Mouse (Mus musculus) G1E (cell line): Measurements from ENCODE around the gene Smc1b. TPM values are rescaled to one million over a fixed set of nuclear protein-coding genes. Genes with fewer than 3 reads are reported as not detected.
"Not testable (repeated sequence)": the region's sequence is repeated elsewhere in the genome, so short reads cannot be mapped to it uniquely, and the experiment has no call there.

ENCODE experiments used
- ATAC-seq: 2 replicates; pipeline ENCODE4 v1.8.0; 2016; ENCODE audit warnings: mild to moderate bottlenecking; ENCODE audit not compliant: insufficient number of reproducible peaks, poor library complexity, low FRiP score, severe bottlenecking; ENCODE audit errors: extremely low read depth
- DNase-seq: peaks from one replicate; pipeline ENCODE4 v3.0.0; 2012; ENCODE audit warnings: low spot score
- H3K27me3 ChIP-seq: 2 replicates; pipeline ENCODE4 v1.6.1; 2012; ENCODE audit warnings: mild to moderate bottlenecking, low read length, inconsistent platforms; ENCODE audit not compliant: insufficient read depth
- H3K36me3 ChIP-seq: replicated peaks from 2 replicates; pipeline ENCODE3; 2012; ENCODE audit warnings: mild to moderate bottlenecking, inconsistent platforms
- H3K4me1 ChIP-seq: 2 replicates; pipeline ENCODE4 v1.6.1; 2012; ENCODE audit warnings: low read depth, low read length, inconsistent platforms, mixed read lengths; ENCODE audit not compliant: insufficient read depth
- H3K4me3 ChIP-seq: 2 replicates; pipeline ENCODE4 v1.5.1; 2012; ENCODE audit warnings: low read depth, mild to moderate bottlenecking, inconsistent platforms, low read length, moderate library complexity, mixed read lengths
- H3K9me3 ChIP-seq: replicated peaks from 2 replicates; pipeline ENCODE4 v1.6.1; 2012; ENCODE audit warnings: inconsistent platforms
- CTCF ChIP-seq: IDR thresholded peaks from 2 replicates; pipeline ENCODE4 v1.5.1; 2012; ENCODE audit warnings: low read depth, low read length, inconsistent platforms, mixed read lengths
- GATA1 ChIP-seq: IDR thresholded peaks from 2 replicates; pipeline ENCODE4 v1.6.1; 2012; ENCODE audit warnings: borderline replicate concordance, low read length, inconsistent platforms, mixed read lengths
- GATA2 ChIP-seq: IDR thresholded peaks from 2 replicates; pipeline ENCODE4 v1.6.1; 2012; ENCODE audit warnings: low read depth, low read length, inconsistent platforms, borderline replicate concordance
- POLR2AphosphoS5 ChIP-seq: IDR thresholded peaks from 2 replicates; pipeline ENCODE4 v1.6.1; 2012; ENCODE audit warnings: low read depth, low read length, inconsistent platforms; ENCODE audit not compliant: insufficient replicate concordance
- TAL1 ChIP-seq: conservative IDR thresholded peaks from 2 replicates; pipeline ENCODE4 v1.6.1; 2012; ENCODE audit warnings: low read depth, low read length, inconsistent platforms, mixed read lengths
- polyA plus RNA-seq: library from polyadenylated mRNA; stranded (reverse); fragments of >175 nt; gene quantifications from 2 replicates; pipeline ENCODE4 v1.2.3, GENCODE M21; 2012
- total RNA-seq, 2 experiments: library from RNA; stranded (forward) in 1 of 2; stranded (reverse) in 1 of 2; fragments of 200-1000 nt in 1 of 2; fragments of >200 nt in 1 of 2; fragmentation: Nextera tagmentation in 1 of 2; gene quantifications; 2 replicates each; pipeline ENCODE4 v1.2.3; 2014 to 2017

The Smc1b gene
- total and polyA plus RNA-seq, 3 experiments: 0.05 TPM; not detected in 2

- peaks cover 11% of the 10 kb centered on the region for H3K4me1 ChIP-seq
- ATAC-seq: no peak
These were observed 88.6 kb downstream of the Smc1b start for GRCm38 (mm10) chr15:85043116-85043515.

DNA sequence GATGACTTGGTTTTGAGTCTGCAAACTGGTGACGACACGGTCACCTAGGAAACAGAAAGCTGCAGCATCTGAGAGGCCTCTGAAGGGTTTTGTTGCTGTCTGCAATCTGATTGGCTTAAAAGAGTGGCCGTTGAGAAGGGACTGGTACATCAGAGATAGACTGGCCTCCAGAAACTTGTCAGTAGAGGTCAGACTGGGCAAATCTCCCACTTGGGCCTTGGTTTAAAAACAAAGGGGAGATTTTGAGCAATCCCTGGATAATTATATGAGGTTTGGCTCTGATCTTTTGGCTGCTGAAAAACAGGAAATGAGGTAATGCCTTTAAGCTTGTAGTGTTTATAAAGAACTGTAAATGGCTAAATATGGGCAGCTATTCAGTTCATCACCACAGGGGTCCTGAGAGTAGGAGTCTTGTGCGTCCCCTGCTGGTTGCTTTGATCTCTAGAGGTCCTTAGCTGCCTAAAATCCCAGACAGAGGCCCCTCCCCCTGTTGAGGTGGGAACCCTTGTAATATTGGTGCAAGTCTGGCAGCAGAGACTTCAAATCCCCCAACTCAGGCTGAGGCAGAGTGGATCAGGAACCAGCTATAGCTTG lies 89.3 kb downstream of the Smc1b start:
- TF ChIP-seq GATA2: no peak
- TF ChIP-seq TAL1: no peak
- no peak for TF ChIP-seq GATA1
- TF ChIP-seq POLR2AphosphoS5: no peak
- TF ChIP-seq CTCF: no peak
- DNase-seq (no peak), ATAC-seq (peak; percentile 22; the same call in 1 of the 2 replicates)
- Histone ChIP-seq H3K4me3 (no peak overlapping the region), H3K27me3 (no peaks in the 10 kb centered on the region), H3K4me1 (peaks cover 18% of the 10 kb centered on the region), H3K36me3 (peaks cover 62% of the 10 kb centered on the region), H3K9me3 (no peaks in the 10 kb centered on the region)

More at GRCm38 (mm10) chr15:85043116-85043515, 88.6 kb downstream of the Smc1b start:
- no peaks in the 10 kb centered on the region for H3K9me3 ChIP-seq
- H3K4me3 ChIP-seq: no peak overlapping the region
- TF ChIP-seq TAL1: no peak
- no peak for TF ChIP-seq GATA2
- H3K27me3 ChIP-seq: no peaks in the 10 kb centered on the region
- peaks cover 69% of the 10 kb centered on the region for H3K36me3 ChIP-seq
- DNase-seq: no peak

DNA sequence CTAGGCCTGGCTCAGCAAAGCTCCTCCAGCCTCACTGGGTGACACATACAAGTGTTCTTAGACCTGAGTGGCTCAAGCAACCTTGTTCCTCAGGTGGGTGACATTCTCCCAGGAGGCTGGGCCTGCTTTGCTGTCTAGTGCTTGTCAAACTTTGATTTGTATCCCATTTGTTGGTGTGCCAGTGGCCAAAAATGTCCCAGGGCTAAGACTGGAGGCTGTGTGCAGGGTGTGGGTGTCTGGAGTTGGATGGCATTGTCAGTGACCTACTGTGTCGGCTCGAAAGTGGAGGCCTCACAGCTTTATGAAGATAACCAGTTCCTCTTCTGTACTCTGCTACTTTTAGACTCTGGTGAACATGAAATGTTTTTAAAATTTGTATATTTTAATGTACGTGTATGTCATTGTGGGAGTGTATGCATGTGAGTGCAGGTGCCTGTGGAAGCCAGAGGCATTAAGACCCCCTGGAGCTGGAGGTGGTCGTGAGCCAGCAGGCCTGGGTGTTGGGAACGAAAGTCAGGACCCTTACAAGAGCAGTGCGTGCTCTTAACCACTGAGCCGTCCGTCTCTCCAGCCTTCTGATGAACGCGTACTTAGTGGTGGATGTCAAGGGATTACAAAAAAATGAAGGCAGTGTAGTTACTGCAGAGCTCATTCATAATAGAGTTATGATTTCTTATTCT lies 90.1 kb downstream of the Smc1b start:
- DNase-seq (no peak), ATAC-seq (no peak)
- Histone ChIP-seq H3K4me3 (no peak overlapping the region), H3K9me3 (no peaks in the 10 kb centered on the region), H3K36me3 (peaks cover 55% of the 10 kb centered on the region), H3K27me3 (no peaks in the 10 kb centered on the region), H3K4me1 (peaks cover 20% of the 10 kb centered on the region)
- no peak for TF ChIP-seq POLR2AphosphoS5
- TF ChIP-seq GATA1: no peak
- TF ChIP-seq GATA2: no peak
- no peak for TF ChIP-seq CTCF
- no peak for TF ChIP-seq TAL1

- TF ChIP-seq GATA1 (no peak), POLR2AphosphoS5 (no peak), TAL1 (no peak), GATA2 (no peak), CTCF (no peak)
- Histone ChIP-seq H3K4me1 (peaks cover 25% of the 10 kb centered on the region), H3K36me3 (peaks cover 25% of the 10 kb centered on the region), H3K27me3 (no peaks in the 10 kb centered on the region), H3K9me3 (no peaks in the 10 kb centered on the region), H3K4me3 (peak overlapping the region; percentile 91)
- DNase-seq (no peak), ATAC-seq (no peak)
These were observed 94.4 kb downstream of the Smc1b start for GRCm38 (mm10) chr15:85037343-85037690.

DNA sequence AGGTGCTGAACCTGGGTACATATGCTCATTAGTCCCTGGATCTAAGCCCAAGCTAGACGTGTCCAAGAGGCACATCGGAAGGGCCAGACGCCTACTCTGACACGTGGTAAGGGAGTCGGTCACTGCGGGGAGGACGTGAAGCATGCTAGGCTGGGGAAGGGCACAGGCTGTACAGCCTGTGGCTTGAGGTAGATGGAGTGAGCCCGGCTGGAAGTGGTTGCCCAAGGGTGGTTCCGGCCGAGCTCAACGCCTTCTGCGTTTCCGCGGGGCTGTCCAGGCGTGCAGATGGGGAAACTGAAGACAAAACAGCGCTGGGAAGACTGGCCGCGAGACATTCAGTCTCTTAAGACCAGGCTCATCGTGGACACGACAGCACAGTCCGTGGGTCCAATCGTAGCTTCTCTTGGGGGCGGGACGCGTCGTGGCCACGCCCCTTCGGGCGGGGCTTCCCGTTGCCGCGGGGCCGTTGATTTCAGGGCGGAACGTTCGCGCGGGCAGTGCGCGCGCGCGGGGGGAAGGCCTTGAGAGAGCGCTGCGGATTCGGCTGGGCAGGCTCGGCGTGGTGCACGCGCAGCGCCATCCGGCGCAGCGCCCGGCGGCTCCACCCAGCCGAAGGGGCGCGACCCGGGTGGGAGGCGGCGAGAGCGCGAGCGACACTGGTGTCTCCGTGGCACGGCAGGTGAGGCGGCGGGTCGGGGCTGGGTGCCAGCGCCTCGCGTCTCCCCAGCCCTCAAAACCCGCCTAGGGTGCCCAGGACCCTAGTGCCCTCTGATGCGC lies 95.0 kb downstream of the Smc1b start:
- peak; percentile 94 for DNase-seq
- no peaks in the 10 kb centered on the region for H3K9me3 ChIP-seq
- ATAC-seq: peak; percentile 87
- peaks cover 5% of the 10 kb centered on the region; the same call in 1 of the 2 replicates for H3K27me3 ChIP-seq
- no peak for TF ChIP-seq TAL1
- no peak for TF ChIP-seq GATA2
- TF ChIP-seq CTCF: no peak
- no peak for TF ChIP-seq GATA1
- no peak for TF ChIP-seq POLR2AphosphoS5
- peak overlapping the region; percentile 91 for H3K4me3 ChIP-seq
- peaks cover 25% of the 10 kb centered on the region for H3K4me1 ChIP-seq
- H3K36me3 ChIP-seq: peaks cover 23% of the 10 kb centered on the region

- H3K4me3 ChIP-seq, H3K9me3 ChIP-seq, ATAC-seq, DNase-seq, H3K36me3 ChIP-seq, H3K27me3 ChIP-seq: not testable (repeated sequence)
- H3K4me1 ChIP-seq: peaks cover 20% of the 10 kb centered on the region
These were observed 97.8 kb downstream of the Smc1b start for GRCm38 (mm10) chr15:85033916-85034315.
